Mouse (Mus musculus): ENCODE data around the gene Gimap3. TPM values are rescaled to one million over a fixed set of nuclear protein-coding genes. Genes with fewer than 3 reads are reported as not detected.

Gimap3 gene
- total RNA-seq, 2 experiments from 2014 or later, result not detected

DNA sequence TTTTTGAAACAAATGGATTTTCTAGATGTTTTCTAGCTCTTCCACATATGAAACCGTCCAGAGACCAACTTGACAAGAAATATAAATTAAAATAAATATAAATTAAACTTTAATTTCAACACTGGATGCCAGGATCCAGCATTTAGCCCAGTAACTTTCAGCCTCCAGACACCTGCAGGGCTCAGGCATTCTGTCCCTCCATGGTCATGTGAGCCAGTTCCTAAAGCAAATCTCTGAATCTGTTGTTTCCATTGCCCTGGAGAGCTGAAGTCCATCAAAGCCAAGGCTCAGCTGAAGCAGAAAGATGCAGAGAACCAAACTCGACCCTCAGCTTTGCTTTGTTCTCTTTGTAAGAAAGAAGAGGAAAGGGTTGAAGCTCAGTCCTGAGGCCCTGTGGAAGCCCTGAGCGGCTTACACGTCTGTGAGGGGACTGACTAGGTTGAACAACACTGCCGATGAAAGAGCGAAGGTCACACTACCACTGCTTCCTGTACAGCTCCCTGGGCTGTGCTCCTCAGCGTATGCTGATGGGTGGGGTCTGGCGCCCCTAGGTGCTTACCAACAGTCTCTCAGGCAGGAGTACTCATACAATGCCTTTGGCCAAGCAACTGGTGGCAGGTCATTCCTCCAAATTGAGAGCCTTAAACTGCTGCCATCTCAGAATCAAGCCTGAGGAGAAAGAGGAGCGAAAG lies 2.3 kb downstream of the Gimap3 start:
- DNase-seq (ENCODE audit: low spot score in 2 of 2), result no peak
- Histone ChIP-seq H3K27ac (no peak overlapping the region), H3K4me3 (no peak overlapping the region)
- no peak for TF ChIP-seq CTCF (conservative IDR thresholded peaks at IDR 0.05)

DNA sequence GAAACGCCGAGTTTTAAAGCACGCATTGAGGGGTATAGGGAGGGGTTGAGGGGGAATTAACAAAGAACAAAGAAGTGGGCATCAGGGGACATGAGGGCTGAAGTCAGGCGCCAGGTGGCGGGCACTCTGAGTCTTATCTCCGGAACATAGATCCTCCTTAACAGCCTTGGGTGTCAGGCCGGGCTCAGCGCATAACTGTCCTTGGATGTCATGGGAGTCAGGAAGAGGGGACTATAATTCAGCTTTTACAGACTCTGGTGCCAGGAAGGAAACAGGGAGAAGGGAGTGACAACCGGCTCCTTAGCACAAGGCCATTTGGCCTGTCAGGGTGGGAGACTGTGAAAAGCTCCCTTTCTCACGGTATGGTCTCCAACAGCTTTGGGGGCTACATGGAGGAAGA lies 6.2 kb downstream of the Gimap3 start:
- Histone ChIP-seq H3K27ac (no peak overlapping the region), H3K4me3 (no peak overlapping the region)
- TF ChIP-seq CTCF (conservative IDR thresholded peaks at IDR 0.05), result no peak
- DNase-seq (ENCODE audit: low spot score in 2 of 2), result no peak

DNA sequence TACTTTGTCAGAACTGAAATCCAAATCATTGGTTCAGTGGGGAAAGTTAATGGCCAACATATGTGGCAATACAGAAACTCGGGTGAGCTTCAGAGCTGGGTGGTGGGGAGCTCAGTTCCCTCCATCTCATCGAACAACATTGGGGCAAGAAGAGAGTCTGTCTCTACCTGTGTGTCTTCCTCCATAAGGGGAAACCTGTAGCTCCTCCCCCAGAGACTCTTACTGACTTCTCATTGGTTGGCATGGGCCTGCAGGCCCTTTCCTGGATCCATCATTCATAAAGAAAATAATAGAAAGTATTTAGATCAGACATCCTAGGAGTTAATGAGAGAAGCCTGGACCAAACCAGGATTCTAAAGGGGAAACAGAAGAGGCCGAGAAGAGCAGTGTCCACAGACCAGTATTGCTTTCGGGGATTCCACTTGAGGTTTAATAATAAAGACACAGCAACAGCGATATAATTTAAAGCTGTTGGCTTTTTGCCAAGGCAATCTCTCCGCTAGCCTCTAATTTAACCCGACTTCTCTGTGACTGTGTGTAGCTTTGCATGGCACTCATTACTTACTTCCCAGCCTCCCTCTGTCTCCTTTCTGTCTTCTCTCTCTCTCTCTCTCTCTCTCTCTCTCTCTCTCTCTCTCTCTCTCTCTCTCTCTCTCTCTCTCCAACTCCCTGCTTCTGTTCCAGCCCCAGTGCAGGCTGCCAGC lies 6.9 kb downstream of the Gimap3 start:
- H3K4me3 ChIP-seq, result no peak overlapping the region
- no peak overlapping the region for H3K27ac ChIP-seq
- TF ChIP-seq CTCF (conservative IDR thresholded peaks at IDR 0.05), result no peak

DNA sequence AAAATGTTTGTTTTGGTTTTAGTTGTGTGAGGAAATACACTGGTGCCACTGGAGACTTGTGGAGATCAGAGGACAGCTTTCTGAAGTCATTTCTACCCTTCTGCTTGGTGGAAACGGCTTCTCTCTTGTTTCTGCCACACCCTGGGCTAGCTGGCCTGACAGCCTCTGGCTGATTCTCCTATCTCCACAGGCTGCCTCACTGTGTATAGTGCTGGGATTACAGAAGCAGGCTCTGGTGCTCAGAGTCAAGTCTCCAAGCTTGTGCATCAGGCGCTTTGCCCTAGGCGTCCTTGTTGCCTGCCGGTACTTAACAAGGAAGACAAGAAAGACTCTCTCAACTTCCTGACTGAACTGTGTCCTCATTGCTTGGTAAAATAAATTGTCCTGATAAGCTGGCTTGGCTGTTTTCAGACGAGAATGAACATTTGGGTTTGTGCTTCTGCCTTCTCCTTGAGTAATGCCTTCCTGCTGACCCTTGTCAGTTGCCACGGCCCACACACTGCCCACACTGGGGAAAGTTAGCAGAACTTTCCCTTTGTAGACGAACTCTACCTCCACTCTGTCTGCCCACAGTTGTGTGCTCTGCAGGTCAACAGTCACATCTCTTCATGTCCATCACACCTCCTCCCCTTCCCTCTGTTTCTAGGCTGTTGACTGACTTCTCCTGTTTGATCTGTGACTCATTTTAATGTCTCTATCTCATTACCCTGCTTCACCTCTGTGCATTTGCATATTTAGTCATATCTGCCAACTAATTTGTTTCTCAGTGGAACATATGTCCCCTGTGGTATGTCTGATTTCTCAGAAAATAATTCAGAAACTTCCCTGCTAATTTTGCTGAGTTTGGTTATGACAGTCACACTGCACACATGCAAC lies 23.3 kb downstream of the Gimap3 start:
- TF ChIP-seq CTCF (conservative IDR thresholded peaks at IDR 0.05), result no peak
- H3K4me3 ChIP-seq, result no peak overlapping the region
- peak overlapping the region; percentile 46; the same call in 1 of the 2 replicates for H3K27ac ChIP-seq
- DNase-seq (ENCODE audit: low spot score in 2 of 2), result no peak

More for the DNA sequence above, 6.9 kb downstream of the Gimap3 start:
- no peak for DNase-seq (ENCODE audit: low spot score in 2 of 2)

DNA sequence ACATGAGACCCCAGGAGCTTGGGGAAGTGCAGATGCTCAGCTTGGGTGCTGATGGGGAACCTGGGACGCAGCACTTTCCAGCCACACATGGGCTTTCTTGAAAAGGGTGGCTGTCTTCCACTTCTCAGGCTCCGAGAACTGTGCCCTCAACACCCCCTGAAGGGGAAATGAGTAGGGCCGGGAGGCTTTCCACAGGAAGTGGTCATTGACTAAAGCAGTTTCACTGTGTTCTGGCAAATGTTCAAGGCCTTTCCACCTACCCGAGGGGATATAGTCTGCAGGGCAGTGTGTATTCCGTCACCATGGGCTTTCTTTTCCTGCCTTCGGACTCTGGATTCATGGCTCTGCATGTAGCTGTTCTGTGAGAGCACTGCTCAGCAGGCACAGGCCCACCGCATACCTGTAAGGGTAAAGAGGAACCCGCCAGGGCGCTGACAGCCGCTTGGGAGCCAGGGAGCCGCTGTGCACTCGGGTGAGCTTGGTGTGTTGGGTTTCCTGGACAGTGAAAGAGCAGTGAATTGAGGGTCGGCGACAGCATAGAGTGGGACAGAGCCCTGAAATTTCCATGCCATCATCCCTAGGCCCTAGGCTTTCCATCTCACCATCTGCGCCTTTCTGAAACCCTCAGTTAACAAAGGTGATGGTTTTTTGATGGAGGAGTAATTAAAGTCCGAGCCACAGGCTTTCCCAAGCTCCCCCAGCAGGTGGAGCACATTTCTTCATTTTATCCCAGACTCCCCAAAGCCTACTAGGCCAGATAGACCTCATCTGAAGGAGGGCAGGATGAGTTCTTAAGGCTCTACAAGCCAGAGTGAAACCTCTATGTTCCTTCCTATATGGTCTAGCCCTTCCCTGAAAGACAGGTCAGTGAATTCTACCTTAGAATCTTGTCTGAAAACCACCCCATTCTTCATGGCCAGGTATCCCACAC lies 24.4 kb downstream of the Gimap3 start, which contains the start of gene Gimap5:
Gene Gimap5 (plus strand): TSS at position 239 of the 931 bp plus-strand sequence.
- Histone ChIP-seq H3K27ac (peak within 1 kb of the TSS; percentile 67), H3K4me3 (peak within 1 kb of the TSS; percentile 27)
- DNase-seq (ENCODE audit: low spot score in 2 of 2), result no peak
- peak; percentile 78 for TF ChIP-seq CTCF (conservative IDR thresholded peaks at IDR 0.05)

DNA sequence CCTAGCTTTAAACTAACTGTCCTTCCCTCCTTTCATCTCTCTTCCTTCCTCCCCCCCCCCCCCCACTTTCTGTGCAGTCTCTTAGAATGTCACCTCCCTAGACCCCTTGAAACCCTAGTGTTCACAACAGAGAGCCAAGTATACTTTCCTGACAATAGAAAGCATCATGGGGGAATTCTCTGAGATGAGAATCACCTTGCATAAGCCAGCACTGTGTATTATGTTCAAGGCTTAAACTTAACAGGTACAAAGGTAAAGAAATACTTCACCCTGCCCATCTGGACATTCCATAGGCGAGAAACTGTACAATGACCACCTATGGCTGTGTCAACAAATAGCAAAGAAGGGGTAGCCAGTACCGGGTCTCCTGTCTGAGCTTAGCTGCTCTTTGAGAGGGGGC lies 25.2 kb downstream of the Gimap3 start:
- no peak for TF ChIP-seq CTCF (conservative IDR thresholded peaks at IDR 0.05)
- H3K4me3 ChIP-seq, result no peak overlapping the region
- no peak for DNase-seq (ENCODE audit: low spot score in 2 of 2)
- H3K27ac ChIP-seq, result no peak overlapping the region

DNA sequence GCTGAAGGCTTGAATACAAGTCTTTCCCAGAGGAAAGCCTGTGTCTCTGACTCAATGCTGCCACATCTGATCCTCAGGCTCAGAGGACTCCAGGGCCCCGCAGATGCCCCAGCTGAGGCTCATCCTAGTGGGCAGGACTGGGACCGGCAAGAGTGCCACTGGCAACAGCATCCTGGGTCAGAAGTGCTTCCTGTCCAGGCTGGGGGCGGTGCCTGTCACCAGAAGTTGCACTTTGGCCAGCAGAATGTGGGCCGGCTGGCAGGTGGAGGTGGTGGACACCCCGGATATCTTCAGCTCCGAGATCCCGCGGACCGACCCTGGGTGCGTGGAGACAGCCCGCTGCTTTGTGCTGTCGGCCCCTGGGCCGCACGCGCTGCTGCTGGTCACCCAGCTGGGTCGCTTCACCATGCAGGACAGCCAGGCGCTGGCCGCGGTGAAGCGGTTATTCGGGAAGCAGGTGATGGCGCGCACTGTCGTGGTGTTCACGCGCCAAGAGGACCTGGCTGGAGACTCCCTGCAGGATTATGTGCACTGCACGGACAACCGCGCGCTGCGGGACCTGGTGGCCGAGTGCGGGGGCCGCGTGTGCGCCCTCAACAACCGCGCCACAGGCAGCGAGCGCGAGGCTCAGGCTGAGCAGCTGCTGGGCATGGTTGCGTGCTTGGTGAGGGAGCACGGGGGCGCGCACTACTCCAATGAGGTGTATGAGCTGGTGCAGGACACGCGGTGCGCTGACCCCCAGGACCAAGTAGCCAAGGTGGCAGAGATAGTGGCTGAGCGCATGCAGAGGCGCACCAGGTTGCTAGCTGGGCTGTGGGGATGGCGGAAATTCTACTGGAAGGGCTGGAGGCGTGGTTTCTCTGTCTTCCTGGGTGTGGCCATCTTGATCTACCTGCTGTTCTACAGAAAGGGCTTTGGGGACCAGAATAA lies 28.0 kb downstream of the Gimap3 start:
- no peak for TF ChIP-seq CTCF (conservative IDR thresholded peaks at IDR 0.05)
- no peak for DNase-seq (ENCODE audit: low spot score in 2 of 2)
- peak overlapping the region; percentile 59 for H3K4me3 ChIP-seq
- H3K27ac ChIP-seq, result peak overlapping the region; percentile 43; the same call in 1 of the 2 replicates

DNA sequence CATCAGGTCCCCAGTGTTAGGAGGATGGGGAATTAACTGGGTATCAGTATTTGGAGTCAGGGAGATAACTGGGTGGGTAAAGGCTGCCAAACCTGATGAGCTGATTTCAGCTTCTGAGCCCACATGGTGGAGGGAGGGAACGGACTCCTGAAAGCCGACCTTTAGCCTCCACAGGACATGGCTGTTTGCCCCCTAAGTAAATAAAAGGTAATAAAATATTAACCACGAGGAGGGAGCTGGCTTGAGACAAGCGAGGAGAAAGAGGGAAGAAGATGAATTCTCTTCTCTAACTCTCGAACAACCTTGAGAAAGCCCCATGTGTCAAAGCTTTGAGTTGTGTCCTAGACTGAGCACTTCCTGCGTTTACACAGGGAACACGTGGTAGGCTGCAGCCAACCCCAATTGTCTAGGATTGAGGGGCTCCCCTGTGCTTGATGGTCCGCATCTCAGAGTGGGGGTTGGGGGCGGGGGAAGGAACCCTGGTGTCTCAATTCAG lies 28.9 kb downstream of the Gimap3 start:
- no peak for TF ChIP-seq CTCF (conservative IDR thresholded peaks at IDR 0.05)
- no peak for DNase-seq (ENCODE audit: low spot score in 2 of 2)

DNA sequence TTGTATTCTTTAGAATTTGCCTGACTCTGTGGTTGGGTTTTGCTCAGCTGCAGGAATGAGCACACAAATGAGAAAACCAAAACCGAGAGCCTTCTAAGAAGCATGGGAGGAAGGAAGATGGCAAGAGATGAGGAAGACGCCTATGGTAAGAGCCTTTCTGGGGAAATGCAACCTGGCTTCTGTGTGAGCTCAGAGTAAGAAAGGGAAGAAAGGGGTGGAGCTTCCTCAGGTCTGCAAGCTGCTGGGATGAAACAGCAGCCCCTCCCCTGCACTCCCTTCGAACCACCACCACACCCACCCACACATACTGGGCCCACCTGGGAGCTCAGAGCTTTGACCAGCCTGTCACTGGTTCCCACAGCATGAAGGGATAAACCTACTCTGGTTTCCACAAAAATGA lies 29.4 kb downstream of the Gimap3 start:
- H3K27ac ChIP-seq, result no peak overlapping the region
- DNase-seq (ENCODE audit: low spot score in 2 of 2), result no peak
- no peak for TF ChIP-seq CTCF (conservative IDR thresholded peaks at IDR 0.05)
- H3K4me3 ChIP-seq, result no peak overlapping the region

More for the DNA sequence above, 28.9 kb downstream of the Gimap3 start:
- no peak overlapping the region for H3K27ac ChIP-seq
- H3K4me3 ChIP-seq, result no peak overlapping the region

DNA sequence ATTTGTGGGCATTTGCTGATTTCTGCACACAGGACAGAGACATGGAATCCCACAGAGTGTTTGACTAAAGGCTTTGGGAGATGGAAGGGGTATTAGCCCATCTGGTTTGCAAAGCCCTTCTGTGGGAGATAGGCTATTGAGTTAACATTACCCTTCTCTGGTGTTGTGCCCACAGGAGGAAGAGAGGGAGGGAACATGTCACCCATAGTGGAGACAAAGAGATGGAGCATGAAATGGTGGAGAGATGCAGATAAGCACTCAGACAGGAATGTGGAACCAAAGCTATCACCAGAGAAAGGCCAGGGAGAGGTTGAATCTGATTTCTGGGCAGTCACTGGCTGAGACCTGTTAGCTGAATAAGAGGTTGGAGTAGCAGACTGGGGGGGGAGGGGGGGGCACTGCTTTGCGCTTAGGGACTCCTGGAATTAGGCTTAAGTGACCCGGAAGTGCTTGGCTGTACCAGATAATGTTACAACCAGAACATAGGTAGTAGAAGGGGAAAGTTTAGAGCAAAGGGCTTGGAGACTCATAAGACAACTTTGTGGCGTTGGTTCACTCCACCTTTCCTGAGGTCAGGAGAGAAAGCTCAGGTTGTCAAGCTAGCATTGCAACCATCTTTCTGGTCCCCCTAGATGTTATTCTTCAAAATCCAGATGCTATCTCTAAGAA lies 30.0 kb downstream of the Gimap3 start:
- no peak for TF ChIP-seq CTCF (conservative IDR thresholded peaks at IDR 0.05)
- Histone ChIP-seq H3K27ac (no peak overlapping the region), H3K4me3 (no peak overlapping the region)
- DNase-seq (ENCODE audit: low spot score in 2 of 2), result no peak

DNA sequence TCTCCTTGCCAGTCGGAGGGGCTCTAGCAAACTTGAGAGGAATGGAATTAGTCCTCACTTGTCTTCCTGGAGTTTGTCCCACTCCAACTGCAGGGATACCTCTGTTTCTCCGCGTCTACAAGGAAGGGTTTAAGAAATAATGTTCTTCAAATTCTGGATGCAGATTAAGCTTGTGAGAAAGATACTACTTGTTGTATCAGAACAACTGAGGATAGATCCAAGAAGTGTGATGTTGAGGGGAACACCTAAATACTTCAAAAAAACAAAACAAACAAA lies 30.9 kb downstream of the Gimap3 start:
- peak overlapping the region; percentile 41; the same call in 1 of the 2 replicates for H3K4me3 ChIP-seq
- no peak for DNase-seq (ENCODE audit: low spot score in 2 of 2)
- H3K27ac ChIP-seq, result no peak overlapping the region
- TF ChIP-seq CTCF (conservative IDR thresholded peaks at IDR 0.05), result no peak

Data from layer of hippocampus, adult 2 months (tissue).